Mouse (Mus musculus) thymus, postnatal 10 days (tissue): ENCODE measurements around the gene Maf.

Source experiments
- DNase-seq, 2 experiments: peaks; one replicate each; pipeline ENCODE4 v3.0.0; 2021; ENCODE audit warnings: low spot score in 2 of 2

The Maf gene

DNA sequence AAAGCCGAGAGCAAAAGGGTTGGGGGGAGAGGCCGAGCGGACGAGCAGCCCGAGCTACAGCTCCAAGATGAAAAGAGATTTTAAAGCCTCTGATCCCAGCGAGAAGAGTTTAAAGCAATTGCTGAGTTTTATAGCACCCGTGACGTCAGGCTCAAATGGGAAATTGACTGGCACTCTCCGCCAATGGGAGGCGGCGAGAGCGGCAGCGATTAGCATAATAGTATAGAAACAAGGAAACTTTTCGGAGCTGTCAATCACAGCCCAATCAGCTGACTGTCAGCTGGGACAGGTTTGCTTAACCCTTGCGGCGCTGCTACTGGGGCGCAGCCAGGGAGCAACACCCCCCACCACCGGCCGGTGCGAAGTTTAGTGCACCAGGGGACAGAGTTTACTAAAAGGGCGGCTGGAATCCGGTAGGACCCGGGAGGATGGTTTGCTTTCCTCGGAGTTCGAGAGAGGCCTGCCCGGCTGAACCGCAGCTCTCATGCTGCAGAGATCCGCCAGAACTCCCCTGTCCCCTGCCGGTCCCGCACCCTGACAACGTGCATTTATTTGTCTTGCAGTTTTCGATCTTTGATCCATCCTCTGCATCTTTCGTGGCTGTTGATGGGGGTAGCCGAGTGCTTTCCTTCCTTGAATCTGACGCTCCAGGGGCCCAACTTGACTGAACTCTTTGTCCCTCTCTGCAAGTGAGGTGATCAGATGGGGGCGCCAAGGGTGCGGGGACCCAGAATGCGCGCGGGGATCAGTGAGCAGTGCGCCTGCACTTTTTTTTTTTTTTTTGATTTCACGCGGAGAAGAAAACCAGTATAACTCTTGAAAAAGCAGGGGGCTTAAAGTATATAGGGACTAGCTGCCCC is at the start of gene Maf:
Gene Maf (minus strand): TSS at position 64 of the 860 bp plus-strand sequence.
- peak; percentile 79 to 86 for DNase-seq

DNA sequence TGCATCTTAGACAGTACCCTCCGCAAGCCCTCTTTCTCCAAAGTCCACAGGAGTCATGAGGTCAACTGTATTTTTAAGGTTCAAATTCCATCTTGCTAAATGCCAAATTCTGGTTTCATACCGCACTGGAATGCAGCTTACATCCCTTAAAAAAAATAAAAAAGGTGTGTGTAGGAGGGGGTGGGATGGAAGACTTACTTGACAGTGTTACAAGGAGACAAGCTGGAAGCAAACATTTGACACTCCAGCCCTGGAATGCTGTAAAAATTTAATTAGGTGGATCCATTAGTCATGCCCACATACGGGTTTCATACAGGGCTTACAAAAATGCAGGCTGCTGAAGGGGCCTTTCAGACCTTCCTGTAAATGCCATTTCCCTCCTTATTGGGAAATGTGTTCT is 49.4 kb upstream of the Maf start:
- DNase-seq, result no peak

DNA sequence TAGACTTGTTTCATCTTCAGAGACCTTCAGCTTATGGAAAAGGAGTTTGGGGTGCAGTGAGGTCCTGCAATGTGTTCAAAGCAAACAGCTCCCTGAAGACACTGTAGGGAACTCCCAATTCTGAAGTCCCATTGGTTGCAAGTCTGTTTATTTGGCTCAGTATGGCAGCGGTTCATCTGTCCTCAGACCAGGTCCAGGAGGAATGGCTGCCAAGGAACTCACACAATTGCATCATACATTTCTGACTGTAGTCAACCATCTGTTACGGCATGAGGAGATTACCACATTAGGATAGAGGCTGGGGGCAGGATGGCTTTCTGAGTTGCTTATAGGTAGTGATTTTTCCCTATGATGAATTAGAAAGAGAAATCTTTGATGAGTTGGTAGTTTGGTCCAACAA is 48.4 kb upstream of the Maf start:
- no peak for DNase-seq

DNA sequence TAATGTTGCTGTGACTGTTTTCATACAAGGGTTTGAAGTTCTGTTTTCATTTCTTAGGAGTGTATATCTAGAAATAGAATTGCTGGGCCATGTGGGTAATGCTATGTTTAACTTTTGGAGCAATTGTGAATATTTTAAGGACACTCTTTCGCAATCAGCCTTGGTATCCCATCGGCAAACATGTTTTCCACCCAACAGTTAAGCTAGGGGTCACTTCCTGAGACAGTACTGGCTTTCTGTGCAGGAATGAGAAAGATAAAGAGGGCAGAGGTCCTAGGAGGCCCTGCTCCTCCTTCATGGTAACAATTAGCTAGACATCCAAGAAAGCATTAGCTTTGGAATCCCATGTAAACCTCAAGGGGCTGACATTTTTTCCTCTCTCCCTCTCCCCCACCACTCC is 47.1 kb upstream of the Maf start:
- DNase-seq, result no peak

DNA sequence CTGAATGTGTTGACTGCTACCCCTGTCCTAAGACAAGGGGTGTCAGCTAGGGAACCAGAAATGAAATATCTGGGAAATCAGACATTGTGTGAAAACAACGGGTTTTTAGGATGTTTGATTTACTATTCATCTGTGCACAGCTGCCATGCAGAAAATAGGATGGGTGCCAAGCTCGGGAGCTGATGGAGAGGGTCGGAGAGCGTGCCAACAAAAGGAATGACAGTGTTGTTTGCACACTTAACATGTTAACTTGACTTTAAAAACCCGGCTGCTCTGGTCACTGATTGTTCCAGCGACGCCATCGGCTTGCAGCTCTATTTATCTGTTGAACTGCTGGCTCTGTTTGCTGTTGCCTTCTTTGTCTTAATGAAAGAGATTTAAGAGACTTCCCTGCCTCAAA is 46.2 kb upstream of the Maf start:
- DNase-seq, result no peak

DNA sequence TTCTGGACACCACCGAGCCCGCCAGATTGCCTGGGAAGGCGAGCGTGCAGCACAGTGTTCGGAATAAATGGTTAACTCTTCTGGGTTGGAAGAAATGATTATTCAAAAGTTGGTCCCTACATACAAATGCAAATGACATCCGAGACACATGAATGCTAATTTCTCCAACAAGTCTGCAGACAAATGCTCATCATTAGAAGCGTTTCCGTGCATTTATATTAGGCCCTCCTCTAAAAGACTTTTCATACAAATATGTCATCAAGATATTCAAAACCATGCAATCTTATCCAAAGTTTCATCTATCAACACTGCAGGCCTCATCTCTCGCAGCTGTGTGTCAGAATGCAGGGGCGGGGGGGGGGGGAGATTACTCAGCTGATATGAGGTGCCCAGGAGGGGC is 39.8 kb upstream of the Maf start:
- DNase-seq, result no peak

DNA sequence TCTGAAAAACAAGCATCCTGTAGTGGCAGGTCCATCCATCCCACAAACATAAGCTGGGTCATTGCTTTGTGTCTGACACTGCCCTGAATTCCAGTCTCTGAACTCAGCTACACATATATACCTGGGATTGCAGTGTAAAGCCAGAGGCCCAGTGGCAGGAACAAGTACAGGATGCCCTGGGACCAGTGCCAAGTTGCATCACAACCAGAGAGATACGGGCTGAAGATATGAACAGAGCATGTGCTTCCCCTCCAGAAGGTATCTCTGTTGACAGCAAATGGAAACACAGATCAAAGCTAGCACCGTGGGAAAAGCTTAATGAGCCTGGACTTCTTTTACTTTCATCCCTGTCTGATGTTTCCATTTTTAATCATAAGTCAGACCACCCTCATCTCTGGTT is 38.1 kb upstream of the Maf start:
- DNase-seq, result no peak

DNA sequence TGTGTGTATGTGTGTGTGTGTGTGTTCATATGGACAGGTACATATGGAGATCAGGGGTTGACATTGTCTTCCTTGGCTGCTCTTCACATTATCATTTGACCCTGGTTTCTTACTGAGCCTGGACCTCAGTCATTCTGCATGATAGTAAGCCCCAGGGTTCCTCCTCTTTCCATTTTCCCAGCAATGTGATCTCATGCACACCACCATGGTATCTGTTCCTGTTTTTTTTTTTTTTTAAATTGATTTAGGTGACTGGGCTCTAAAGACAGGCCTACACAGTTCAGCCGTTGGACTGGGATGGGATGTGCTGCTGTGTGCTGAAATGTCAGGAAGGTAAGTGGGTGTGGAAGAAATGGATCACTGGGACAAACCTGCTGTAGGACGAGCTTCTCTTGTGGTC is 35.8 kb upstream of the Maf start:
- DNase-seq, result no peak

DNA sequence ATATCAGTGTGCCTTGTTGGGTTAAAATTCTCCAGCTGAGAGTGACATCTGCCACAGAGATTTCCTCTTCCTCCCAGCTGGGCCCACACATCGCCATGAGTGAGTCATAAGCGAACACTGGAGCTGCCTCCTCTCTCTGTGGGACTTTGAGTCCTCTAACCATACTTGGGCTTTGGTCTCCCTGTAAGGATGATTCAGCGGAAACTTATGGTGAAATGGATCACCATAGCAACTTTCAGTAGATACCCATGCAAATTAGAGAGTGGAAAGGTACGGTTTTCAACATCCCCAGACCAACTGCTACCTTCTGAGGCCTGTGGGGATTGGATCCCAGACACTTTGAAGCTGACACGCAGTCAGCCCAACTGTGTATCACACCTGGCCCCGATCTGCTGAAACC is 35.1 kb upstream of the Maf start:
- DNase-seq, result no peak

DNA sequence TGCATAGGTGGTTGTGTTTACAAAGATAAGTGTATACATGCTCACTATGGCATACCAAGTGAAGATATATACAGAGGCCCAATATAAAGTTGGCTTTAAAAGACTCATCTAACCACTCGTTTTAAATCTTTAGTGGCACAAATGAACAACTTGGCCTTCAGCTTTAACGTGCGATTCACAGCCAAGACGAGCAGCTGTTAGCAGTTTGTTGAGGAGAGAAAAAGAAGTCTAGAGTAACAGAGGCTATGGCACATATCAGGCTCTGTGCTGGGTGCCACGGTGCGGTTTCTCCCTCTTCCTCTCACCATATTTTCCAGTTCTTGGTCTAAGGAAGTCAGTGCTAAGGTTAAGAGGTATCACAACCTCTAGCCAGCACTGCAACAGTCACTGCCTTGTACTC is 34.4 kb upstream of the Maf start:
- no peak for DNase-seq

DNA sequence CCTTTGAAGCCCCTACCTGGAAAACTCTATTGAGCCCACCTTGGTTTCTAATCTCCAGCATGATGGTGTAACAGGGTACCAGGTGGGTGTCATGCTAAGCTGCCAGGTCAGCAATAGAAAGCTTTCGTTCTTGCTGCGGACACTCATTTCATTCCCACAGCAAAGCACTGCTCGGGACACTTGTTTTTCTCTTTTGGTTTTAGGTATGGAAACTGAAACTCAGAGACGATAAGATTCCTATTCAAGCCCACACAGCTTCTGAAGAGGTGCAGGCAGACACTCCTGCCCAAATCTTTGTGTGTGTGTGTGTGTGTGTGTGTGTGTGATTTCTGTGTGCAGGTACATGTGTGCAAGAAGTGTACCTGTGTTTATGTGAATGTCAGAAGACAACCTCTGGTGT is 32.2 kb upstream of the Maf start:
- no peak for DNase-seq

DNA sequence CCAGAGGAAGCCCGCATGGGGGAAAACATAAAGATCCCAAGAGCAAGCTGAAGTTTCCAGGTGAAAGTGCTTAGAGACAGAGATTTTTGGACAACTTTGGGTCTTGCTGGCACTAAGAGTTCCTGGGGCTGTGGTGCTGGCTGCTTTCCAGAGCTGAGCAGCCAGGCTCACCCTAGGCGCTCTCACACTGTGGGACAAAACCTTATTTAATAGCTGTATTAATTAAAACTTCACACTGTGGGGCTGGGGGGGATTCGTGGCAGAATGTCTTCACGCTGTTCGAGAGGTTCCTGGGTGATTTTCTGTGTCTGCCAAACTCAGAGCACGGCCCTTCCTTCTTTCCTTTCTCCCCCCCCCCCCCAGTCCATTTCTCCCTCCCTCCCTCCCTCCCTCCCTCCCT is 24.8 kb upstream of the Maf start:
- no peak for DNase-seq

DNA sequence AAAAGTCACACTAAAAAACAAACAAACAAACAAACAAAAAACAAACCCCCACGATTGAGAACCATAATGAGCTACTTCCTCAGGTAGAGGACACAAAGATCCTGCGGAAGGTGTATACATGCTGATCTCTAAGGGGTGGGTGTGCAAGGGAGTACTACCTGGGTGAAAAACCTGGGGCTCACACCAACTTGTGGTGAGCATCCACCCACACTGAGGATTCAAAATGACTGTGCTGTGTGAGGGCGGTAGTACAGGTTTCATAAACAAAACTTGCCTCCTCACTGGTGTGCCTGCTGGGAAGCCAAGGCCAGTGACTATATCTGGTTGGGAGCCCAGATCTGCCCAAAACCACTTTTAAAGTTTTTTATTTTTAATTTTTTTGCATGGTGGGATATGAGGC is 19.2 kb upstream of the Maf start:
- no peak for DNase-seq

DNA sequence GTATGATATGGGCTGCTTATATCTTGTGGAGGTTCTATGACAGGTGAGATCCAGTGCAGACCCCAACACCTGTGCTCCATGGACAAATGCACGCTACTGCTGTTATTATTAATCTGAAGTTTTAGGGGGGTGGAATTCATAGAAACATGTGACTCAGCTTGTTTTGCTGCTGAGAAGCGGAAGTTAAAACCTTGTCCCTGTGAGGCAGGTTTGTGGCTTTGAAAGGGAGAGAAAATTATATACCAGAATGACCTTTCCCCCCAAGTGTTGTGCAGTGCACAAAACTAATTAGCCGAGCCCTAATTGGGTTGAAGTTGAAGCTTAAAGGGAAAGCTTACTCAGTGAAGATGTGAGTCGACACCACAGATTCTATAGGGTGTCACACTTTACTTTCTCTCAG is 18.6 kb upstream of the Maf start:
- no peak for DNase-seq

DNA sequence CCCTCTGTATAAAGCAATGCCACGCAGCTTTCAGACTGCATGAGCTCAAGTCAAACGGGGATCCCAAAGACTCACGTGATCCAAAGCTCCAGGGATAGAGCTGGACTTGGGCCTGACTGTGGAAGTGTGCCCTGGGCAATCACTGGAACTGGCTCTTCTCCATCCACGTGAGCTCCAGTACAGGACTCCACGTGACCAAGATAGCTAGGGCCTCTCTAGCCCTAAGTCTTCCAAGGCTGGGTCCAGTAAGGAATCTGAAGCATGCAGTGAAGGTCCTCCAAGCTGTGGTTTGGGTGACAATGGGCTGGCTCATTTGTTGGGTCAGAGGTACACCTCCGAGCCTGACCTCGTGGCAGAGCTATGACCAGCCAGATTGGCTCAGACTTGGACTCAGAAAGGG is 11.5 kb upstream of the Maf start:
- DNase-seq, result no peak

DNA sequence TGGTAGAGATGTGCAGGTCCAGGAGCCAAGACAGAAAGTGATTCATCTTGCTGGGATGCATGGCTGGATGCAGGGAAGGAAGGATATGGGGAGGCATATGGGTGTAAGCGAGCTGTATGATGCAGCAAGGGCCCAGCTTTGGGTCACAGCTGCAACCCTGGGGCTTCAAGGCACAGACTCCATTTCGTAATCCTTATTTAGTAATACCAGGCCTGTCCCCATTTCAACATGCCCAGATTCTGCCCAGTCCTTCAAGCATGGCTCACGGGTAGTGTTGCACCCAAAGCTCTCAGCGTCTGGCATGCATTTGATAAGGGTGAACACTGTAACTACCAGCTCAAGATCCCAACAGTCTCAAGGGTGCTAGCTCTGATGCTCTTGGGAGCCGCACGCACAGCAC is 11.0 kb upstream of the Maf start:
- DNase-seq, result no peak

DNA sequence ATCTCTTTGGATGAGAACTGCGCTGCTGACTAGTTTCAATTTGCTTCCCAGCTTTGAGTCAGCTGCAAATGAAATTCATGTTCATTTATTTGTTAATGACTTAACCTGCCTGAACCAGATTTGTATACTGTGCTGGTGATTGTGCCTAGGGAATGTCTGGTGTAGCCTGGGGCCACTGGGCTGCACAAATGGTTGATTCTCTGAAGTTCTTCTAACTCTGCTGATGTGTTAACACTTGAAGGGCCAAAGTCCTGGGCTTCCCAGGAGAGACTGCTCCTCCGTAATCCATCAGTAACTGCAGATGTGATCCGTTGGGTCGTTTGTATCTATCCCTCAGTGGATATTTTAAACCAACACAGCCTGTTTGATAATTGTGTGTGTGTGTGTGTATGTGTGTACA is 7.7 kb upstream of the Maf start:
- DNase-seq, result no peak

DNA sequence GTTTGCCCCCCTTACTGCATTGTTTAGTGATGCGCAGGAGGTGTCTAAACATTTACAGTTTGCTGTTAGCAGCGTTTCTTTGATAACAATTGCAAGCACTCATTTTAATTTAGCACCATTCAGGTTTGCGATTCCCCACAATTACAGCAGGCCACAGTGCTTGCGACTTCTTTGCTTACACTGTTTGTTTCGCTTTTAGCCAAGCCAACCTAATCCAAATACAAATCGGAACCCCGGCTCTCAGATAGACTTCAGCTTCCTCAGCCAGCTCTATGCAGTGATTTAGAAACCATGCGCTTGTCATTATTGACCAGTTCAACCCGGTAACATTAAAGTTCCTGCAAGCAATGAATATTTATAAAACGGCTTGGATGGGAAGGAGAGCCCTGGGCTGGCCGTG is 3.5 kb upstream of the Maf start:
- no peak for DNase-seq

DNA sequence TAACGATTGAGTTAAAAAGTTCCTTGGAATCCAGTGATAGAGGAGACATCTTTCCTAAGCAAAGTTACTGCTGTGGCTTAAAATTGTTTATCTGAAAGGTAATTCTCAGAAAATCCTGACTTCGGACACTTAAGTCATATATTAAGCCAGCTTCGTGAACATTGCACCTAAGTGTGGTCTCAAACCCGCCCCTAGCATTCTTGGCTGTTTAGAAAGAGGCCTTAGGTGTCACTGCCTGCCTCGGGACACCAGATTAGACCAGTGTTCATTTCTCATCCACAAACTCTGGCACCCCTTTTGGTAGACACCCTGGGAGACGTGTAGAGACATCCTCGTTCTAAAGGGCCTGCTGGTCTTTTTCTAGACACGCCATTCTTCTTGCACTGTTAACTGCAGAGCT is 2.3 kb upstream of the Maf start:
- no peak for DNase-seq

DNA sequence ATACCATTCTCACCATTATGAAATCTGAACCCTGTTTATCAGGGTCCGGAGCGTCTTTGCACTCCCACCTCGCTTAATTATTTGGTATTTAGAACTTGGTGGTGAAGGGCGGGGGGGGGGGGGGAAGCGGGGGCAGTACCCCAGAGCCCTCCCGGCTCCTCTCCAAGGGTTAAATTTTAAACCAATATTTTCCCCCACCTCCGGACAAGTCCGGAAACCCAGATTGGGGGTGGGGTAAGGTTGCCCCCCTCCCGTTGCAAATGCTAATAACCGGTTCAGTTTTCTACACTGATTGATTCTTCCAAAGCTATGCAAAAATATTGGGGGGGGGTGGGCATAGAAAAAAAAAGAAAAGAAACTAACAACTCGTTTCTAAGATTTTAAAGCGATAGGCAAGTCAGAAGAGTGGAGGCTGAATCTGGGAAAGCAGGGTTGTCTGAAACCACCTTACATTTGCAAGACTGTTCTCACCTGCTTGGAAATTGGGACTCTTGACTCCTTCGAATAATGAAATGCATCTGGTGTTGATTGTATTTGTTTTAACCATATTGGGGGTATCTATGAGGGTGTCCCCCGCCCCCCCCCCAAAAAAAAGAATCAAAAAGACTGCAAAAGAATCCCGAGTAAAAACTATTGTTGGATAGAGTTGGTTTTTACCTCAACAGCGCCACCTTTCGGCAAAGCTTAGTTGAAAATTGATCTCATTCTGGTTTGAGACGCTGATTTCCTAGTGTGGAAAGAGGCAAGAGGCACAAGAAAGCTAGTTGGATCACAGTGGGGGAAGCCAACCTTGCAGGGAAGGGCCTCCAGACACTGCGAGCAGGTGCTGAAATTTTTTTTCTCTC is 1.6 kb upstream of the Maf start:
- peak; percentile 53 to 83 for DNase-seq

DNA sequence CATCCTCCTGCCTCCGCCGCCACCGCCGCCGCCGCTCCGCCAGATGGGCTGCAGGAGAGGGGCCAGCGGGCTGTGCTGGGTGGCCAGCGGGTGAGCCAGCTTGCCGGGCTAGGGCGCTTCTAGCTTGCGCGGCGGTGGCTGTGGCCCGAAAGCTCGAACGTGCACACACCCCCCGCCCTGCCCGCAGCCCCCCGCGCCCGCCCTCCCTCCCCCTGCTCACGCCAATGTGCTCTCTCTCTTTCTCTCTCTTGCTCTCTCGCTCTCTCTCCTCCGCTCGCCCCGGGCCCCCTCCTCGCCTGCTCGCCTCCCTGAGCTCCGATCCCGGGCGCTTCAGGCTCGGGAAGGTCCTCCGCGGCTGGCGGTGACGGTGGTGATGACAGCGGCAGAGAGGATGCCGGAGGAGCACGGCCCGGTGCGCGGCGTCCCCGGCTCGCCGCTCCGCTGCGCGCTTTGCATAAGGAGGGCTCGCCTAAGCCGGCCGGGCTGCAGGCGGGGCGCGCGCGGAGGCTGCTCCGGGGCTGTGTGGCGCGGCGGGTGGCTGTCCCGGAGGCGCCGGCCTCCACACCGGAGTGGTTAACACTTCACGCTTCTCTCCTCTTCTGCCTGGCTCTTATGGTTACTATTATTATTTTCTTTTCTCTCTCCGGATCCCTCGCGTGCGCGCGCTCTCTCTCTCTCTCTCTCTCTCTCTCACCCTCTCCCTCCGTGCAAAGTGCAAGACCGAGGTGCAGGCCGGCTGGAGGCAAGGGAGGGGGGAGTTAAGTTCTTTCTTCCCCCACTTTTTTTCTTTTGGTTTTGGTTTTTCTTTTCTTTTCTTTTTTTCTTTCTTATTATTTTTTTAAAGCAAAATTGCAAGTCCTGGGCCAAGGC is 498 bp downstream of the Maf start:
- DNase-seq, result peak; percentile 49 to 61

DNA sequence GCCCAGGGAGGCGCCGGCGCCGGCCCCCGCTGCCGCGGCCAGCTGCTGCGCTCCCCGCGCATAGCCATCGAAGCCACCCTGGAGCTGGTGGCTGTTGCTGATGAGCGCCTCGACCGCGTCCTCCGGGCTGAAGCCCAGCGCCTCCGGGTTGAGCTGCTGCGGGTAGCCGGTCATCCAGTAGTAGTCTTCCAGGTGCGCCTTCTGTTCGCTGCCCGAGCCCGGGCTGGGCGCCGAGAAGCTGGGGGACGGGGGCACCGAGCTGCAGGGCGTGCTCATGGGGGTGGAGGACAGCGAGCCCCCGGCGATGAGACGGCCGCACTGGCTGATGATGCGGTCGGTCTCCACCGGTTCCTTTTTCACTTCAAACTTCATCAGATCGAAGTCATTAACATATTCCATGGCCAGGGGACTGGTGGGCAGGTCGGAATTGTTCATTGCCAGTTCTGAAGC is 1.2 kb downstream of the Maf start:
- DNase-seq, result peak; percentile 16 to 27
